Mouse (Mus musculus): ENCODE data around the gene Asic2. TPM values are rescaled to one million over a fixed set of nuclear protein-coding genes. Genes with fewer than 3 reads are reported as not detected.
"Not testable (repeated sequence)": the region's sequence is repeated elsewhere in the genome, so short reads cannot be mapped to it uniquely, and the experiment has no call there.

Gene Asic2
- polyA plus RNA-seq, 1 experiment from 2014 or later = 0.27 TPM

DNA sequence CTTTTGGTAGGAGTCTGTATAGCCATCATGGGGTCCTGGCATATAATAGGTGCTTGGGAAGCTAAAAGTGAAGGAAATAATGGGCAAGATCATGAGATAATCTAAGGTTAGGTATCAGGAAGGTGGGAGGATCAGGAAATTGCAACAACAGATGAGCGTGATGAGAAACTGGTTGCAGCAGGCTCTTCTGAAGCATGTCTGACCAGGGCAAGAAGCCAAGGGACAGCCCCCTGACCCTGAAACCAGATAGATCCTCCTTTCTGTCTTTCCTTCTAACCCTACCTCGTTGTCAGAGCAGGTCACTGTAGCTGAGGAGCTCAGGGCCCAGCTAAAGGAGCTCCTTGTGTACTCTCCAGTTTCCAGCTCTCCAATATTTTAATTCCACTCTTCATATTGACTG, 704.5 kb downstream of the Asic2 start:
- no peak overlapping the region for H3K4me3 ChIP-seq (replicated peaks; ENCODE audit: low read length)
- WGBS = 62% methylated on average over 2 of the region's 2 CpGs
- no peaks in the 10 kb centered on the region for H3K4me1 ChIP-seq (ENCODE audit: control insufficient read depth, insufficient read depth, low read length)
- H3K27ac ChIP-seq (ENCODE audit: low read length) = no peak overlapping the region
- H3K9me3 ChIP-seq (replicated peaks; ENCODE audit: control insufficient read depth, low read length) = no peaks in the 10 kb centered on the region
- no peak for ATAC-seq (ENCODE audit: insufficient read depth, low FRiP score)
- no peaks in the 10 kb centered on the region for H3K27me3 ChIP-seq (ENCODE audit: control insufficient read depth, insufficient read depth, low read length)
- no peaks in the 10 kb centered on the region for H3K36me3 ChIP-seq (ENCODE audit: control insufficient read depth, insufficient read depth, low read length)
- H3K4me2 ChIP-seq (ENCODE audit: low read depth, low read length) = no peak overlapping the region
- H3K9ac ChIP-seq (ENCODE audit: low read length) = no peak overlapping the region

GRCm38 (mm10) chr11:81263193-81263592, 705.1 kb downstream of the Asic2 start:
- no peak overlapping the region for H3K4me3 ChIP-seq (replicated peaks; ENCODE audit: low read length)
- no peaks in the 10 kb centered on the region for H3K36me3 ChIP-seq (ENCODE audit: control insufficient read depth, insufficient read depth, low read length)
- H3K27me3 ChIP-seq (ENCODE audit: control insufficient read depth, insufficient read depth, low read length) = no peaks in the 10 kb centered on the region
- H3K9ac ChIP-seq (ENCODE audit: low read length) = no peak overlapping the region
- H3K9me3 ChIP-seq (replicated peaks; ENCODE audit: control insufficient read depth, low read length) = no peaks in the 10 kb centered on the region
- ATAC-seq (ENCODE audit: insufficient read depth, low FRiP score) = no peak
- no peak overlapping the region for H3K27ac ChIP-seq (ENCODE audit: low read length)
- H3K4me2 ChIP-seq (ENCODE audit: low read depth, low read length) = no peak overlapping the region
- WGBS = 84% methylated on average over 1 of the region's 1 CpGs
- no peaks in the 10 kb centered on the region for H3K4me1 ChIP-seq (ENCODE audit: control insufficient read depth, insufficient read depth, low read length)

GRCm38 (mm10) chr11:81261259-81261658, 707.0 kb downstream of the Asic2 start:
- Histone ChIP-seq H3K9me3 (replicated peaks; ENCODE audit: control insufficient read depth, low read length) (no peaks in the 10 kb centered on the region), H3K36me3 (ENCODE audit: control insufficient read depth, insufficient read depth, low read length) (no peaks in the 10 kb centered on the region), H3K9ac (ENCODE audit: low read length) (no peak overlapping the region), H3K4me3 (replicated peaks; ENCODE audit: low read length) (no peak overlapping the region), H3K4me2 (ENCODE audit: low read depth, low read length) (no peak overlapping the region), H3K27ac (ENCODE audit: low read length) (no peak overlapping the region), H3K4me1 (ENCODE audit: control insufficient read depth, insufficient read depth, low read length) (no peaks in the 10 kb centered on the region), H3K27me3 (ENCODE audit: control insufficient read depth, insufficient read depth, low read length) (no peaks in the 10 kb centered on the region)
- ATAC-seq (ENCODE audit: insufficient read depth, low FRiP score) = no peak
- 78% methylated on average over 3 of the region's 3 CpGs for WGBS

- not testable (repeated sequence) for H3K9ac ChIP-seq (ENCODE audit: low read length); H3K4me1 ChIP-seq (ENCODE audit: control insufficient read depth, insufficient read depth, low read length); H3K27ac ChIP-seq (ENCODE audit: low read length); H3K36me3 ChIP-seq (ENCODE audit: control insufficient read depth, insufficient read depth, low read length); H3K4me3 ChIP-seq (replicated peaks; ENCODE audit: low read length); H3K9me3 ChIP-seq (replicated peaks; ENCODE audit: control insufficient read depth, low read length); H3K4me2 ChIP-seq (ENCODE audit: low read depth, low read length); ATAC-seq (ENCODE audit: insufficient read depth, low FRiP score); H3K27me3 ChIP-seq (ENCODE audit: control insufficient read depth, insufficient read depth, low read length)
- WGBS = 94% methylated on average over 18 of the region's 18 CpGs
These were observed 727.1 kb downstream of the Asic2 start for GRCm38 (mm10) chr11:81241183-81241582.

DNA sequence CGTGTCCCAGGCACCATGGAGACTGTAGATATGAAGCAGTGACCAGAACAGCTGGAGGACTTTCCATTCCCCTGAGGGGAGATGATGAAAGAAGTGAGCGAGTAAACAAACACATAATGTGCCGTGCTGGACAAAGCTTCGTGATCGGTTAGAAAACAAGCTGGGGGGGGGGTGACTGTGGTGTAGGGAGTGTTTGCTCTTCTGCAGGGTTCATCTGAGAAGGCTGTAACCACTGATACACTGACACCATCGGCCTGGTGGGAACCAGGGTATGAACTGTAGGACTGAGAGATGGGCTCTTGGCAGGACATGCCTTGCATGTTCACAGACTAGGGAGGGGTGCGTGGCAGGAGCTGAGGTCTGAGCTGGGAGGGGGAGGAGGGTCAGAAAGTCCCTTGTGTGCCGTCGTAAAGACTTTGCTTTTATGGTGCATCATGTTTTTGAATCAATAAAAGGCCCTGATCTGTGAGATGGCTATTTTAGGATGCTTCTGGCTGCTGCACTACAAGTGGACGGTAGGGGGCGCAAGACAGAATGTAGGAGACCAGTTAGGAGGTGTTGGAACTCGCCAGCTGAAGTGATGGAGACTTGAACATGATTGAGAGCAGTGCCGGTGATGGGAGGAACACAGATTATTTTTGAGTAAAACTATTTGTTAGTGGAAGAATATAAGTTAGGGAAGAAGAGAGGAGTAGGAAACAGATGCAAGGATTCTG, 728.1 kb downstream of the Asic2 start:
- no peak overlapping the region for H3K4me2 ChIP-seq (ENCODE audit: low read depth, low read length)
- 41% methylated on average over 13 of the region's 13 CpGs for WGBS
- H3K9ac ChIP-seq (ENCODE audit: low read length) = no peak overlapping the region
- no peak overlapping the region for H3K27ac ChIP-seq (ENCODE audit: low read length)
- no peaks in the 10 kb centered on the region for H3K4me1 ChIP-seq (ENCODE audit: control insufficient read depth, insufficient read depth, low read length)
- H3K36me3 ChIP-seq (ENCODE audit: control insufficient read depth, insufficient read depth, low read length) = no peaks in the 10 kb centered on the region
- no peak overlapping the region for H3K4me3 ChIP-seq (replicated peaks; ENCODE audit: low read length)
- ATAC-seq (ENCODE audit: insufficient read depth, low FRiP score) = no peak
- no peaks in the 10 kb centered on the region for H3K27me3 ChIP-seq (ENCODE audit: control insufficient read depth, insufficient read depth, low read length)
- H3K9me3 ChIP-seq (replicated peaks; ENCODE audit: control insufficient read depth, low read length) = no peaks in the 10 kb centered on the region

DNA sequence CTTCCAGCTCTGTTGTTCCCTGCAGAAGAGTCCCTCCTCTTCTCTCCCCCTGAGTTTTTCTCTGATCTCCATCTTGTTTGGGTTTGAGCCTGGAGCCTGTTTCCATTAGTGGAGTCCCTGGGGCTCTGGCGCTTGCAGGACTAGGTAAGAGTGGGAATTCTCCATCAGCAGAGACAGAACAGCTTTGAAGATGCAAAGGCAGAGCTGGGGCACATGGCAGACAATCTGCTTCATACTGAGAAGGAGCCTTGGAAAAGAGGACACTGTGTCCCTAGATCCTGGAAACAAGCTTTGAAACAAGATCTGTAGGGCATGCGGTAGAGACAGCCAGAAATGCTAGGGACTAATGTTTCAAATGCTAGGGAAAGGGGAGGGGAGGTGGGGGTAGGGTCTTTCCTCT, 729.2 kb downstream of the Asic2 start:
- H3K4me1 ChIP-seq (ENCODE audit: control insufficient read depth, insufficient read depth, low read length) = no peaks in the 10 kb centered on the region
- WGBS = 59% methylated on average over 2 of the region's 2 CpGs
- H3K9ac ChIP-seq (ENCODE audit: low read length) = no peak overlapping the region
- H3K27ac ChIP-seq (ENCODE audit: low read length) = no peak overlapping the region
- H3K9me3 ChIP-seq (replicated peaks; ENCODE audit: control insufficient read depth, low read length) = no peaks in the 10 kb centered on the region
- ATAC-seq (ENCODE audit: insufficient read depth, low FRiP score) = no peak
- H3K36me3 ChIP-seq (ENCODE audit: control insufficient read depth, insufficient read depth, low read length) = no peaks in the 10 kb centered on the region
- no peaks in the 10 kb centered on the region for H3K27me3 ChIP-seq (ENCODE audit: control insufficient read depth, insufficient read depth, low read length)
- H3K4me2 ChIP-seq (ENCODE audit: low read depth, low read length) = no peak overlapping the region
- H3K4me3 ChIP-seq (replicated peaks; ENCODE audit: low read length) = no peak overlapping the region

DNA sequence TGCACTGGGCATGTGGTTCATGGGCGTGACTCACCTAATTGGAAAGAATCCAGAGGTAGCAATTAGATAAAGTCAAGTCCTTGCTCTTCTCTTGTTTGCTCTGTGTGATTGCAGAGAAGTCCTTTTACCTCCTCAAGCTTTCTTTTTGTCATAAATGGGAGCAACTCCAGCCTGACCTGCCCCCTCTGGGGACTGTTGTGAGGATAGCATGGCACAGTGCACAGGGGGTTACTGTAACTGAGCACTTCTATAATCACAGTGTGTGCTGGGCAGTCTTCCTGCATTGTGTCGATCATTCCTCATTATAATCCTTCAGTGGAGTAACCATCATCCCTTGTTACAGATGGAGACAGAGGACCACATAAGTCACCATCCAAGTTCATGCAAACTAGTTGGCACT, 732.2 kb downstream of the Asic2 start:
- Histone ChIP-seq H3K4me2 (ENCODE audit: low read depth, low read length) (no peak overlapping the region), H3K4me3 (replicated peaks; ENCODE audit: low read length) (no peak overlapping the region), H3K9me3 (replicated peaks; ENCODE audit: control insufficient read depth, low read length) (no peaks in the 10 kb centered on the region), H3K27me3 (ENCODE audit: control insufficient read depth, insufficient read depth, low read length) (no peaks in the 10 kb centered on the region), H3K4me1 (ENCODE audit: control insufficient read depth, insufficient read depth, low read length) (no peaks in the 10 kb centered on the region), H3K27ac (ENCODE audit: low read length) (no peak overlapping the region), H3K9ac (ENCODE audit: low read length) (no peak overlapping the region), H3K36me3 (ENCODE audit: control insufficient read depth, insufficient read depth, low read length) (no peaks in the 10 kb centered on the region)
- 78% methylated on average over 2 of the region's 2 CpGs for WGBS
- ATAC-seq (ENCODE audit: insufficient read depth, low FRiP score) = no peak

DNA sequence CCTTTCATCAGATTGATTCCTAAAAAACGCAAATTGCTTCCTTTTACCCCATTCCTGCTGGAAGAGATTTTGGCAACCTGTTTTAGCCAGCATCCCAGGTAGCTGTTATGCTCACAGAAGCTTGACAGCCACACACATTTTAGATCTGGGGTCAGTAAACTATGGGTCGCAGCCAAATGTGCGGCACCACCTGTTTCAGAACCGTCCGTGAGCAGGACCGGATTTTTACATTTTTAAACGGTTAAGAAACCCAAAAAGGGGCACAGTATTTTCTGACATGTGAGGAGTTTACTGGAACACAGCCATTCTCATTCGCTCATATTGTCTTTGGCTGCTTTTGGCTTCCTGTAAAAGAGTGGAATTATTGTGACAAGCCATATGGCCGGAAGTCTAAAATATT, 744.9 kb downstream of the Asic2 start:
- Histone ChIP-seq H3K27ac (ENCODE audit: low read length) (no peak overlapping the region), H3K9me3 (replicated peaks; ENCODE audit: control insufficient read depth, low read length) (no peaks in the 10 kb centered on the region), H3K27me3 (ENCODE audit: control insufficient read depth, insufficient read depth, low read length) (no peaks in the 10 kb centered on the region), H3K4me2 (ENCODE audit: low read depth, low read length) (no peak overlapping the region), H3K4me1 (ENCODE audit: control insufficient read depth, insufficient read depth, low read length) (no peaks in the 10 kb centered on the region), H3K4me3 (replicated peaks; ENCODE audit: low read length) (no peak overlapping the region), H3K9ac (ENCODE audit: low read length) (no peak overlapping the region), H3K36me3 (ENCODE audit: control insufficient read depth, insufficient read depth, low read length) (no peaks in the 10 kb centered on the region)
- no peak for ATAC-seq (ENCODE audit: insufficient read depth, low FRiP score)
- WGBS = 82% methylated on average over 9 of the region's 9 CpGs

DNA sequence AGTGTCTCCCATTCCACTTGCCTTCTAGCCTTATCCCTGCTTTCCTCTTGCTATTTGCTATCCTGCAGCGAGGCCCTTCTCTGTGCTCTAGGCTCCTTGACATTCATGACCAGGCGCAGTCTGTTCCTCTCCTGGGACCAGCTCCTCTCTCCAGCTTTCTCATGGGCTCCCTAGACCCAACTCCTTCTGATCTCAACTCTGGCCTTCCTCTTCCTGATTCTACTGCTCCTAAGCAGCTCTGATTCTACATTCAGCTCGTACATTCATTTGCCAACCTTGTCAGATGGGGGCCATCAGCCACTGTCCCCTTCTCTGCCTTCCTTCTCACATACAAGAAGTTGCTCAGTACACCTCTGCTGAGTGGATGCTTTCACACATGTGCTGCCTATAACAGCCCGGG, 747.5 kb downstream of the Asic2 start:
- Histone ChIP-seq H3K27me3 (ENCODE audit: control insufficient read depth, insufficient read depth, low read length) (no peaks in the 10 kb centered on the region), H3K4me3 (replicated peaks; ENCODE audit: low read length) (no peak overlapping the region), H3K4me2 (ENCODE audit: low read depth, low read length) (no peak overlapping the region), H3K27ac (ENCODE audit: low read length) (no peak overlapping the region), H3K4me1 (ENCODE audit: control insufficient read depth, insufficient read depth, low read length) (no peaks in the 10 kb centered on the region), H3K9me3 (replicated peaks; ENCODE audit: control insufficient read depth, low read length) (no peaks in the 10 kb centered on the region), H3K36me3 (ENCODE audit: control insufficient read depth, insufficient read depth, low read length) (no peaks in the 10 kb centered on the region), H3K9ac (ENCODE audit: low read length) (no peak overlapping the region)
- ATAC-seq (ENCODE audit: insufficient read depth, low FRiP score) = no peak
- WGBS = 81% methylated on average over 4 of the region's 4 CpGs
